Mouse (Mus musculus) ES-E14 (cell line): ENCODE measurements around the gene Taok3. TPM values are rescaled to one million over a fixed set of nuclear protein-coding genes. Genes with fewer than 3 reads are reported as not detected.

Experiments
- DNase-seq: peaks from one replicate; pipeline ENCODE4 v3.0.0-alpha.2; 2013; ENCODE audit warnings: low read depth, low spot score
- H3K27ac ChIP-seq: 2 replicates; pipeline ENCODE4 v1.5.1; 2012; ENCODE audit warnings: low read depth, mild to moderate bottlenecking, low read length, moderate library complexity, mixed read lengths; ENCODE audit not compliant: poor library complexity, insufficient read depth, severe bottlenecking
- H3K36me3 ChIP-seq: 2 replicates; pipeline ENCODE4 v1.6.1; 2012; ENCODE audit warnings: mild to moderate bottlenecking, low read length, moderate library complexity, mixed read lengths; ENCODE audit not compliant: control insufficient read depth, poor library complexity, insufficient read depth, severe bottlenecking
- H3K4me1 ChIP-seq, 2 experiments: fragments of 150-350 bp in 1 of 2; sonication (generic) in 1 of 2; 2 replicates each; pipeline ENCODE4 v1.6.1; 2012; ENCODE audit warnings: low read length in 2 of 2, mild to moderate bottlenecking in 1 of 2, mixed read lengths in 1 of 2; ENCODE audit not compliant: control insufficient read depth in 2 of 2, insufficient read depth in 2 of 2, poor library complexity in 1 of 2
- H3K4me3 ChIP-seq, 2 experiments: fragments of 150-350 bp in 1 of 2; sonication (generic) in 1 of 2; 2 replicates each; pipeline ENCODE4 v1.5.1; 2012; ENCODE audit warnings: low read length in 2 of 2, low read depth in 1 of 2, mild to moderate bottlenecking in 1 of 2, mixed read lengths in 1 of 2; ENCODE audit not compliant: insufficient read depth in 1 of 2, poor library complexity in 1 of 2, severe bottlenecking in 1 of 2
- H3K9ac ChIP-seq: 2 replicates; pipeline ENCODE4 v1.6.1; 2012; ENCODE audit warnings: low read depth, mild to moderate bottlenecking, low read length, mixed read lengths; ENCODE audit not compliant: poor library complexity, insufficient read depth, severe bottlenecking
- H3K9me3 ChIP-seq: fragments of 150-350 bp; sonication (generic); 2 replicates; pipeline ENCODE4 v1.6.1; 2012; ENCODE audit warnings: low read depth, mild to moderate bottlenecking, low read length; ENCODE audit not compliant: control insufficient read depth, insufficient read depth
- CHD2 ChIP-seq: IDR thresholded peaks from 2 replicates; pipeline ENCODE4 v1.6.1; 2014; ENCODE audit warnings: mild to moderate bottlenecking, low read depth, low read length, inconsistent platforms
- HCFC1 ChIP-seq: IDR thresholded peaks from 2 replicates; pipeline ENCODE4 v1.6.1; 2012; ENCODE audit warnings: low read length, inconsistent platforms, borderline replicate concordance; ENCODE audit not compliant: insufficient read depth
- MAFK ChIP-seq: IDR thresholded peaks from 2 replicates; pipeline ENCODE4 v1.6.1; 2014; ENCODE audit warnings: mild to moderate bottlenecking, low read depth, low read length, inconsistent platforms; ENCODE audit not compliant: insufficient read depth
- ZC3H11A ChIP-seq: IDR thresholded peaks from 2 replicates; pipeline ENCODE4 v1.6.1; 2012; ENCODE audit warnings: low read depth, mild to moderate bottlenecking, inconsistent platforms, low read length, borderline replicate concordance
- ZNF384 ChIP-seq: IDR thresholded peaks from 2 replicates; pipeline ENCODE4 v1.6.1; 2012; ENCODE audit warnings: low read depth, low read length, inconsistent platforms
- in situ Hi-C, 2 experiments: fragments of 600-800 bp; cut with MboI; formaldehyde crosslinking; loops; one replicate each; pipeline ENCODE4 v1.15.1; 2025; ENCODE audit warnings: low sequenced_read_pairs in 2 of 2, inconsistent platforms in 1 of 2; ENCODE audit not compliant: unreplicated experiment in 2 of 2
- total RNA-seq: library from RNA; depleted of rRNA; stranded (reverse); fragments of 300-350 nt; gene quantifications from 2 replicates; pipeline ENCODE4 v1.2.3, GENCODE M21; 2012

Gene Taok3
- total RNA-seq, 1 experiment = 6.9 TPM

DNA sequence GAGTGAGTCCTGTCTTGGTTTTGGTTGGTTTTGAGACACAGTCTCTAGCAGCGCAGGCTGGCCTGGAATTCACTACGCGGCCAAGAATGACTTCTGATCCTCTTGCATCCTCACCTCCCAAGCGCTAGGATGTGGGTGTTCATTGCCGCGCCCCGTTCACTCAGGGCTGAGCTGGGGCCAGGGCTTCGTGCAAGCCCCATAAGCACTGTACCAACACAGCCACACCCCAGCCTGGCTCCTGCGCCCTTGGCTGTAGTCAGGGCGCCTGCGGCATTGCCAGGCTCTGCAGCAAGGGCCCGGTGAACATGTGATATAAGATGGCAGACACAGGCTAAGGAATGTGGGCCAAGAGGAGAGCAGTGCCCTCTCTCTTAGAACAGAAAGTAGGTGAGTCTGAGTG is 149.5 kb downstream of the Taok3 start:
- in situ Hi-C loops = no loop called here
- TF ChIP-seq HCFC1 = no peak
- no peak for TF ChIP-seq ZC3H11A
- TF ChIP-seq ZNF384 = no peak
- no peak for TF ChIP-seq MAFK
- no peak for TF ChIP-seq CHD2

DNA sequence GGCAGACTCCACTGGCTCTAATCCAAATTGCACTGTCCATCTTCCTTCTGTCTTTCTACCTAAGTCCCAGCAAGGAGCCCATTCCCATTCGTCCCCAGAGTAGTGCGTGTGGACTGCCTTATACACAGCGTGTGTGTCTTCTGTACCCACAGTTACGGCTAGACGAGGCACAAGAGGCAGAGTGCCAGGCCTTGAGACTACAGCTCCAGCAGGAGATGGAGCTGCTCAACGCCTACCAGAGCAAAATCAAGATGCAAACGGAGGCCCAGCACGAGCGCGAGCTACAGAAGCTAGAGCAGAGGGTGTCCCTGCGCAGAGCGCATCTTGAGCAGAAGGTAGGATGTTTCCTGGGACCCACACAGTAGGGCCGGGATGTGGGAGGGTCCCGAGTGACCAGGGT is 152.0 kb downstream of the Taok3 start:
- in situ Hi-C loops = no loop called here
- Histone ChIP-seq H3K9ac (no peak overlapping the region), H3K9me3 (no peaks in the 10 kb centered on the region), H3K27ac (no peak overlapping the region), H3K36me3 (peaks cover 2% of the 10 kb centered on the region; the same call in 1 of the 2 replicates), H3K4me3 (no peak overlapping the region), H3K4me1 (no peaks in the 10 kb centered on the region)
- no peak for DNase-seq
- no peak for TF ChIP-seq HCFC1
- TF ChIP-seq CHD2 = no peak
- no peak for TF ChIP-seq ZNF384
- no peak for TF ChIP-seq ZC3H11A
- no peak for TF ChIP-seq MAFK

More for the DNA sequence above, 149.5 kb downstream of the Taok3 start:
- Histone ChIP-seq H3K4me1 (no peaks in the 10 kb centered on the region), H3K36me3 (peaks cover 7% of the 10 kb centered on the region; the same call in 1 of the 2 replicates), H3K4me3 (no peak overlapping the region), H3K9me3 (no peaks in the 10 kb centered on the region), H3K9ac (no peak overlapping the region), H3K27ac (no peak overlapping the region)
- no peak for DNase-seq

DNA sequence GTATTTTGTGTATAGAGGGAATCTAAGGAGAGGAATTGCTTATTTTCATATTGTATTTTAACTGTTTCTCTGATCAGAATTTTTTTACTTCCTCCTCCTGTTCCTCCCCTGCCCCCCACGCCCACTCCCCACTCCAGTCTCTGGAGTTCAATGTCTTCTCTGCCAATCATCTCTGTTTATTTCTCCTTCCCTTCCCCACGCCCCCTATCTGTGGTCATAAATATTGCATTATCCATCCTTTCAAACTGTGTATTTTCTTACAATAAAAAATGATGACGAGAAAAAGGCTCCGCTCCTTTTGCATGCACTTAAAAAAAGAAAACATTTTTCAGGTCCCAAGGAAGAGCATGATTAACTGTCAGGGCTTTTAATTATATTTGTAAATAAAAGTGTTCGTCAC is 154.9 kb downstream of the Taok3 start:
- H3K4me3 ChIP-seq = no peak overlapping the region
- no peaks in the 10 kb centered on the region for H3K9me3 ChIP-seq
- H3K27ac ChIP-seq = no peak overlapping the region
- no peak for TF ChIP-seq ZNF384
- H3K36me3 ChIP-seq = peaks cover 2% of the 10 kb centered on the region; the same call in 1 of the 2 replicates
- no peak overlapping the region for H3K9ac ChIP-seq
- DNase-seq = no peak
- H3K4me1 ChIP-seq = peaks cover 0 to 2% of the 10 kb centered on the region in 2 experiments; a peak in 1 of 4 replicates
- in situ Hi-C loops = no loop called here

DNA sequence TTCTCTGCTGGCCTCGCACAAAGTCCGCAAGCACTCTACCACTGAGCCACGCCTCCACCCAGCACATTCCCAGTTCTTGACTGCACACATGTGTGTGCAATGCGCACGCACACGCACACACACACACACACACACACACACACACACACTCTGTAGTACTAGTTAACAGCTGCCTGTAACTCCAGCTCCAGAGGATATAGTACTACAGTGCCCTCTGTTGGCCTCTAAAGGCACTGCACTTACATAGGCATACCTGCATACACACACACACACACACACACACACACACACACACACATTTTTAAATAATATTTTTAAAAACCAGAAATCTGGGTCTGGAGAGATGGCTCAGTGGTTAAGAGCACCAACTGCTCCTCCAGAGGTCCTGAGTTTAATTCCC is 157.9 kb downstream of the Taok3 start:
- no peaks in the 10 kb centered on the region for H3K9me3 ChIP-seq
- in situ Hi-C loops = no loop called here
- peaks cover 0 to 8% of the 10 kb centered on the region in 2 experiments; a peak in 2 of 4 replicates for H3K4me1 ChIP-seq
- no peak for TF ChIP-seq ZC3H11A
- peaks cover 17% of the 10 kb centered on the region for H3K36me3 ChIP-seq
- H3K4me3 ChIP-seq = no peak overlapping the region
- H3K27ac ChIP-seq = no peak overlapping the region
- H3K9ac ChIP-seq = no peak overlapping the region
- DNase-seq = no peak

DNA sequence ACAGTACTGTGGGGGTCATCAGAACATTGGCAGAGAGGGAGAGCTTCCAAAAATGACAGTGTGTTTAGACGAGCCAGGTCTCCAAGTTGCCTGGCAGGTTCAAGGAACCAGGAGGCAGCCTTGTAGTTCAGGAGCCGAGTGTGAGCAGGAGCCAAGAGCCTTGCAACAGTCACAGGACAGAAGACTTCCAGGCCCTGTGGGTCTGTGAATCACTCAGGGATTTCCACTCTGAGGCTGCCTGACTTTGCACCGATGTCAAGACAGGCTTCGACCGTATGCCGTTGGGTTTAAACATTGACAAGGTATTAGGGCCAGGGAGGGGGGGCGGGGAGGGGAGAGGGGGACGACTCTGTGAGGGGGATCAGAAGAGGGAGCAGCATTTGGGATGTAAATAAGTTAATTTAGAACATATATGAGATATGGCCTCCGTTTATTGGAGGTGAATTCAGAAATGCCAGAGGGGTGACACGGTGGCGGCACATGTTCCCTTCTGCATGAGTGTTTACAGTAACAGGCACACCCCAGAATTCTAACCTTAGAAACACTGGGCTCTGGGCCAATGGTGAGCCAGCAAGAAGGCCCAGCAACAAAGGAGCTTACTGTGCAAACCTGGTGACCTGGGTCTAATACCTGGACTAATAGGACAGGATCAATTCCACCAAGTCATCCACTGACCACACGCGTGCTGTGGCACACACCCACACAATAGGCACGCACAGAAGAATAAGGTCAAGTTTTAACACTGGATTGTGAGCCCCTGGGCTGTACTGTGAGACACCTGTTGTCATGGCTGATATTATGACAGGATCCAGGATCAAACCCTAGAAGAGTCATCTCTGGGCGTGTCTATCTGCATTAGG is 159.1 kb downstream of the Taok3 start:
- no peak for TF ChIP-seq ZC3H11A
- TF ChIP-seq HCFC1 = no peak
- no peak for TF ChIP-seq CHD2
- TF ChIP-seq MAFK = no peak
- TF ChIP-seq ZNF384 = no peak
- Histone ChIP-seq H3K36me3 (peaks cover 18% of the 10 kb centered on the region), H3K9me3 (no peaks in the 10 kb centered on the region), H3K27ac (no peak overlapping the region), H3K4me1 (peaks cover 0 to 8% of the 10 kb centered on the region in 2 experiments; a peak in 2 of 4 replicates), H3K9ac (no peak overlapping the region), H3K4me3 (no peak overlapping the region)
- DNase-seq = no peak
- in situ Hi-C loops = no loop called here
